Mouse (Mus musculus) urinary bladder, postnatal 14 days (tissue): ENCODE data around the gene Tmem150c.

ENCODE experiments used
- DNase-seq: peaks from one replicate; pipeline ENCODE4 v3.0.0; 2021; ENCODE audit warnings: low spot score

The Tmem150c gene

DNA sequence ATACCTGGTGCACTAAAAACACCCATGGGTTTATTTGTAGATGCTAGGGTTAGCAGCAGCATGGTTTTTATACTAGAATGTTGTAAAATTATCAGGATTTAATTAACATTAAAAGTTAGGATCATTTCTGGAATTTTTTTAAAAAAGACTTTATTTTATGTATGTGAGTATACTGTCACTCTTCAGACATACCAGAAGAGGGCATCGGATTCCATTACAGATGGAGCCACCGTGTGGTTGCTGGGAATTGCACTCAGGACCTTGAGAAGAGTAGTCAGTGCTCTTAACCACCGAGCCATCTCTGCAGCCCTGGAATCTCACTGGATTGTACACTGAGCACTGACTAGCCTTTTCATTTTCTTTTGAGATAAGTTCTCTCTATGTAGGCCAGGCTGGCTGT, 109.7 kb downstream of the Tmem150c start:
- no peak for DNase-seq

- DNase-seq, result no peak
Measured at GRCm38 (mm10) chr5:100047871-100048270, 111.7 kb downstream of the Tmem150c start.

DNA sequence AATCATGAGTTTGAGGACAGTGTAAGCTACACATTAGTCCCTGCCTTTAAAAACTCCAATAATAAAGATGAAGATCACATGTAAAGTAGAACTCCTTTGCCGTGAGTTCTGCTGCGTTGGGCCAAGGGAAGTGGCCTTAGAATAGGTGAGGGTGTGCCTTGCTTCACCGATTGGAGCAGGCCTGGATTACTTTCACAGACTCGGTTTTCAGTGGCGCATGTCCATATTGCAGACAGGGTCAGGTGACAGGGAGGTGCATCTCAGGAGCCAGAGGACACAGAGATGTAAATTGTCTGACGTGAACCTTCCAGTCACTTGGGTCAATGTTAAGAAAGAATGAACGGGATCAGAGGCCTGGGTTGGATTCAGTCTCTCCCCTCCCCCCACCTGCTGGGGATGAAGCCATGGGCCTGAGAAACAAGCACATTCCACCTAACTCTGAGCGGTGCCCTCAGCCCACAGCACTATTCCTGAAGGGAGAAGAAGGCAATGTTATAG, 112.4 kb downstream of the Tmem150c start:
- no peak for DNase-seq

DNA sequence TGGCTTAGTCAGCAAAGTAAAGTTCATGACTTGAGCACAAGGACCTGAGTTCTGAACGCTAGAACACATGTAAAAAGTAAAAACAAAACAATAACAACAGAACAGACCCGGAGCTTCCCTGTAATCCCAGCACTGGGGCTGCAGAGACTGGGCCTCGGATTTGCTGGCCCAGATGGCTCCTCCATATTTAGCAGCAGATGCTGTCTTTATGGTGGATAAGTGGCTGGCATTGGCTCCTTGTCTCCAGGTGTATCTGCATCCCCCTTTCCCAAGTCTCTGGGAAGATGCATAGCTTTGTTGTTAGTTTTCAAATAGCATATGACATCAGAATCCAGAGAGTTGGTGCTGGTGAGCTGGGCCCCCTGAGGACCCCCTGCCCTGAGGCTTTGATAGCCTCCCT, 113.5 kb downstream of the Tmem150c start:
- no peak for DNase-seq

GRCm38 (mm10) chr5:100044621-100045020, 115.0 kb downstream of the Tmem150c start:
- DNase-seq, result no peak

- no peak for DNase-seq
Measured at GRCm38 (mm10) chr5:100044030-100044429, 115.6 kb downstream of the Tmem150c start.

GRCm38 (mm10) chr5:100043361-100043760, 116.2 kb downstream of the Tmem150c start:
- DNase-seq, result no peak

DNA sequence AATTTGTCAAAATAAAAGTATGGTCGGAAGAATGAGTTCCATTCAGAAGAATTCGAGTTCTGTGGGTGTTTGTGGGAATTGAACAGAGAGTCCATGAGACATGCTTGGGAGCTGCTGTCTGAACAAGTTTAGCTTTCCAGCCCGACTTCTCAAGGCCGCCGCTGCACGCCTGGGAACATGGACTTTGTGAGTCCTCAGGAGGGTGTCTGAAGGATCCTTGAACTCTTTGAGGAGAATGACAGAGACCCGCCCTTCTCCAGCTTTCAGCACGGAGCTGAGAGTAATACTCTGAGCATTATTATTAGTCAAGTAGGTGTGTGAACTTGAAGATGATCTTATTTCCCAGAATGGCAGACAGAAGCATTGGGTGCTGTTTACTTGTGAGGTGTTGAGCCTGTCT, 117.1 kb downstream of the Tmem150c start:
- no peak for DNase-seq

DNA sequence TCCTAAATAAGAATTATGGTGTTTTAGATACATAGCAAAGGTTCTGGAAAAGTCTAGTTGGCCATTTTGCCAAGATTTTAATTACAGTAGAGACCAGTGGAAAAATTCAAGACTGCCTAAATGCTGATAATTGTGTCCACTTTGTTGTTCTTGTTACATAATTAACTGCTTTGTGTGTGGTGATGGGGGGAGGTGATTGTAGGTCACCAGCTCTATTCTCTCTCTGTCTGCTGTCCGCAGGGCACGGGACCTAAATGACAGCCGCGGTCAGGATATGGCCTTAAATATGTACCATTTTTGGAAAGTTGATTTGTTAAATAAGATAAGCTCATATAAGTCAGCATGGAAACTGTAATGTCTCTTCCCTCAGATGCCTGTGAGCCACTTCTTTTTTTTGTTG, 118.3 kb downstream of the Tmem150c start:
- DNase-seq, result no peak

DNA sequence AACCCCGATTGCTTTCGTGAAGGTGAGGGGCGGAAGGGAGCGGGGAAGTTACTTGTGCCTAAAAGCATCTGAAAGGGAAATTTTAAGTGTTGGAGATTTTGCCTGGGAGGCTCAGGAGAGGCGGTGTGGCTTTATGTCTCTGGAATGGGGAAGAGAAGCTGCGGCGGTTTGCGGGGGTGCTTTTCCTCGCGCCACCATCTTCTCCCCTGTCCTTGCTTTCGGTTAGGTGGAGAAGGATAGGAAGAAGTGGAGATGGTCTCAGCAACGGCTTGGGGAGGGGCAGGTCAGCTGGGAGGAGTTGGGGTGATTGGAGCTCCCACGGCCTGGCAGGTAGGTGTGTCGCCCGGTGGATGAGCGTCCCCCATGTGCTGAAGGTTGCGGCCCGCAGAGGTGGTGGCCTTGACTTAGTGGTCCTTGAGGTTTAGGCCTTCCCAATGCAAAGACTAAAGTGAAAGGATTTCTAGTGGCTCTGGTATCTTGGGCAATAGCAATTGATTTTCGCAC, 119.3 kb downstream of the Tmem150c start:
- DNase-seq, result no peak

DNA sequence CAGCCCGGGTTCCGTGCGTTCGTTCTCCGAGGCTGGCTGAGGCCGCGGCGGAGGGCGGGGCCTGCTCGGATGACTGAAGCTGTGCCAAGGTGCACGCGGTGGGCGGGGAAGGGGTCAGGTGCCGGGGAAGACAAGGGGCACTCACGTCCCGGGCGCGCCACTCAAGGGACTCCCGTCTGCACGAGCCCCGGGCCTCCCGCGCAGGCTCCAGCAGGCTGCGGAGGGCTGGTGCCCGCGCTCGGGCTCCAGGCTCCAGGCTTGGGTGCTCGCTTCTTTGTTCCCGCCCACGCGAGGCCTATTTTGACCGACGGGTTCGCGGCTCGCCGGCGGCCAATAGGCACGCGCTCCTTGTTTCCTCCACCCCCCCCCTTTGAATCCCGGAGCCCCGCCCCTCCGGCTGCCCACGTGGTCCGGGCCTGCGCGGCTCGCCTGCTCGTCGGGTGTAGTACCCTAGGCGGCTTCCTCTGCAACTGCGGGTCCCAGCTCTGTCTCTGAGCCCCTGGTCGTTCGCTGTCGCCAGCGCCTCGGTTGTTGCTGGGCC, 119.9 kb downstream of the Tmem150c start, which contains the start of the genes Hnrnpdl and Enoph1:
Hnrnpdl (minus strand) TSS at position 63 of the 541 bp plus-strand sequence.
Enoph1 (plus strand) TSS at position 384 of the 541 bp plus-strand sequence.
- peak; percentile 94 for DNase-seq

- peak; percentile 95 for DNase-seq
Measured at GRCm38 (mm10) chr5:100038714-100039601, 120.7 kb downstream of the Tmem150c start.

DNA sequence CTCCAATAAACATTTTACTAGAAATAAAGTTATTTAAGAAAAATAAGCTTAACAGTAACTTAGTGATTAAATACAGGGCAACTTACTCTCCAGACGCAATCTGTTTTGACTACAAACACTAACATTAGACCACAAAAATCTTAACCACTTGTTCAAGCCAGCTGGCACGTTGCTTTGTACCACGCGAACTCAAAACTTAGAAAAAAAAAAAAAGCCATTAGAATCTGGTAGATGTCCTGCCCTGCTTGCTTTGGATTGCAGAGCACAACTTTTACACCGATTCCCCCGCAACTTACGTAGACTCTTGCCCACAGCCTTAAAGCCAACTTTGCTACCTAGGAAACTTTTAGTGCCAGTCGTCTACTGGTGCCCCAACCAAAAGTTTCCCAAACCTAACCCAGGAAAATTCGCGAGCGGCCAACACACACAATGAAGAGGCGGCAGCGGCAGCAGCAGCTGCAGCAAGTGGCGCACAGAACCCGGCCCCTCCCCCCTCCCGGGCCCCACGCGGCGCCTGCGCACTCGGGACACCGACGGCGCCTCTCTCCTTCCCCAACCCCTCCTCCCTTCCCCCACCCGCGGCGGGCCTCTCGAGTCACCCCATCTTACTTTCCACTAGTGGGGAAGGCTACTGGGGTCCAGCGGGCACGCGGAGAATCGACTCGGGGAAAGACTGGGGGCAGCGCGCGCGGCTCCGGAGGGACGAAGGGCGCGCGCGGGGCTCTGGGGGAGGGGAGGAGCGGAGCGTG, 121.5 kb downstream of the Tmem150c start:
- DNase-seq, result peak; percentile 94

GRCm38 (mm10) chr5:100036681-100037080, 122.9 kb downstream of the Tmem150c start:
- no peak for DNase-seq

GRCm38 (mm10) chr5:100035950-100036349, 123.7 kb downstream of the Tmem150c start:
- DNase-seq, result no peak

DNA sequence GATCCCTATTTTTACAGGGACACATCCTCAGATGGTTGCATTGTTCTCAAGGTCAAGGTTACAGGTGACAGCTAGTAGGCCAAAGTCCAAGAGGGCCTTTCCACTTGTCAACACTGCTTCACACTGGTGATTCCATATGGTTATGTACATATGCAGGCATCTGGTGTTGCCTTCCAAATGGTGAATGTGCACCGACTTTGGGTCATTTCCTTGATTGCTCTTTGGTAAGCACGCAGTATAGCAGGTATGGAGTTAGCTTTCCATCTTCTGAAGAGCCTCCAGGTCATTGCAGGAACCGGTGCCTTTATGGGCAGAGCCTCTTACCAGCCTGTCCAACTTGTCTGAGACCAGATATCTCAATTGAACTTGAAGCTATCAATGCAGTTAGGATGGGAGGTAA, 127.0 kb downstream of the Tmem150c start:
- no peak for DNase-seq

GRCm38 (mm10) chr5:100032107-100032506, 127.5 kb downstream of the Tmem150c start:
- DNase-seq, result no peak

DNA sequence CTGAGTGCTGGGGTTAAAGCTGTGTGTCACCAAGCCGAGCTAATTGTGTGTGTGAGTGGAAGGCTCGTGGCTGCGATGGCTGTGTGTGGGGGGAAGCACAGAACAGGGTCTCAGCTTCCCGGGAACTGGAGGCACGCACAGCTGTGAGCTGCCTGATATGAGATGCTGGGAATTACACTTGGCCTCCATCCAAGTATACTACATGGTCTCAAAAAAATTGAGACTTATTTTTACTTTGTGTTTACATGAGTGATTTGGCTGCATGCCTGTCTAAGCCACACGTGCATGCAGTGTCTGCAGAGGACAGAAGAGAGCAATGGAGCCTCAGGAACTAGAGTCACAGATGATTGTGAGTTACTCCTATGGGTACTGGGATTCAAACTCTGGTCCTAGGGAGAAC, 129.5 kb downstream of the Tmem150c start:
- DNase-seq, result no peak
